Mouse (Mus musculus) lung, postnatal 14 days (tissue): ENCODE data around the gene Maats1.

Experiments
- DNase-seq: peaks from one replicate; pipeline ENCODE4 v3.0.0; 2021

The Maats1 gene

GRCm38 (mm10) chr16:38369992-38370484 lies 28.1 kb upstream of the Maats1 start:
- DNase-seq, result no peak

DNA sequence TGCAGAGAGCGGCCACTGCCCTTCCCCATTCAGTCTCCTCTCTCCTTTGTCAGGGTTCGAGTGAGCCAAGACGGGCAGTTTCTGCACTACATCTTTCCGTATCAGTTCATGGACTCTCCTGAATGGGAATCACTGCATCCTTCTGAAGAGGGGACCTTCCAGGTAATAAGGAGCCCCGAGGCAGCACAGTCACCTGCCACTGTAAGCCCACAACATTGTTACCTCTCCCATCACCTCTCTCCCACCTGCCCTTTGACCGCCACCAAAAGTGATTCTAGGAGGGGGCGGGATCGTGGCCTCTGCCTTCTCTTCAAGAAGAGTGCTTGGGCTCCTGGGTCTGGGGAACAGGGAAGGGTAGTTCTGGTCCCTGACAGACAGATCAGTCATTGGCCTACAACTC lies 27.5 kb upstream of the Maats1 start:
- no peak for DNase-seq

- no peak for DNase-seq
Observed at GRCm38 (mm10) chr16:38369000-38369399, 27.1 kb upstream of the Maats1 start.

DNA sequence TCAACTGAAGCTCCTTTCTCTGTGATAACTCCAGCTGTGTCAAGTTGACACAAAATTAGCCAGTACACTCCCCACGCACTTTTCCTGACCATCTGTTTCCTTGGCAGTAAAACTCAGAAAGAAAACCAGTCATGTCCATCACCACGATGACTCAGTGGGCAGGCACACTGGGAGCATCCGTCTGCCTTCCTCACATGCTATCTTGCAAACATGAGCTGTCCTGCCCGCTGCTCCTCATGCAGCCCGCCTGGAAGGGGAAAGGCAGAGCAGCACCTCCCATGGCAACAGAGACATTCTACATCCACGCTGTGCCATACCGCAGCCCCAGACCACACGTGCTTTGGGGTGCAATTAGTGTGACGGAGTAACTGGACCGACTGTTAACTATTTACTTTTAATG lies 26.4 kb upstream of the Maats1 start:
- no peak for DNase-seq

GRCm38 (mm10) chr16:38366231-38366630 lies 24.3 kb upstream of the Maats1 start:
- DNase-seq, result no peak

DNA sequence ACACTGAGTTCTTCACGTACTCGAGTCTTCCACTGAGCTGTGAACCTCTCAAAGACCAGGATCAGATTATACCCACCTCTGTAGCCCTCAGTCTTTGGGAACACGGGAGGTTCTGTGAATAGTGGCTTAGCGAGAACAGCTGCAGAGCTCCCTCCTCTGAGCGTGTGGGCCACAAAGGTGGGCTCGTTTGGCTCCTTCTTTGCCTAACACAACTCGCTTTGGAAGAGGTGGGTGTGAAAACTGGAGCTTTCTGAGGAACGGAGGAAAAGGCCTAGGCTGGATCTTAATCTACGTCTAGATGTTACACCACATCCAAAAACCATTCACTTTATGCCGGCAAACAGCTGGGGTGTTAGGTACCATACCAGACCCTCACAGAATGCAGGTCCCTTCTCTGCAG lies 23.4 kb upstream of the Maats1 start:
- no peak for DNase-seq

- DNase-seq, result no peak
Observed at GRCm38 (mm10) chr16:38363657-38364056, 21.7 kb upstream of the Maats1 start.

DNA sequence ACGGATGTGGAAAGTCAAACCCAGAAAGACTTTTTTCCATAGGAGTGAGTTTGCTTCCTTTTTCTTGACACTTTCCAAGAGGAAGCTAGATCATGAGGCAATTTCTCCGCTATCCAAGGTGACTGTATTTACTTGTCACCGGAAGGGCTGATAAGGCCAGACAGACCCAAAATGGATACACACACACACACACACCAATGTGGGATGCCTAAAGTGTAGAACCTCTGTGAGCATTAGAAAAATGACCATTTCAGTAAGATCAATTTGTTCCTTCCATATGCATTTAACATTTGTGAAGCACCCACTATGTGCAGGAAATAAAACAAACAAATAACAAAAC lies 21.3 kb upstream of the Maats1 start:
- DNase-seq, result no peak

DNA sequence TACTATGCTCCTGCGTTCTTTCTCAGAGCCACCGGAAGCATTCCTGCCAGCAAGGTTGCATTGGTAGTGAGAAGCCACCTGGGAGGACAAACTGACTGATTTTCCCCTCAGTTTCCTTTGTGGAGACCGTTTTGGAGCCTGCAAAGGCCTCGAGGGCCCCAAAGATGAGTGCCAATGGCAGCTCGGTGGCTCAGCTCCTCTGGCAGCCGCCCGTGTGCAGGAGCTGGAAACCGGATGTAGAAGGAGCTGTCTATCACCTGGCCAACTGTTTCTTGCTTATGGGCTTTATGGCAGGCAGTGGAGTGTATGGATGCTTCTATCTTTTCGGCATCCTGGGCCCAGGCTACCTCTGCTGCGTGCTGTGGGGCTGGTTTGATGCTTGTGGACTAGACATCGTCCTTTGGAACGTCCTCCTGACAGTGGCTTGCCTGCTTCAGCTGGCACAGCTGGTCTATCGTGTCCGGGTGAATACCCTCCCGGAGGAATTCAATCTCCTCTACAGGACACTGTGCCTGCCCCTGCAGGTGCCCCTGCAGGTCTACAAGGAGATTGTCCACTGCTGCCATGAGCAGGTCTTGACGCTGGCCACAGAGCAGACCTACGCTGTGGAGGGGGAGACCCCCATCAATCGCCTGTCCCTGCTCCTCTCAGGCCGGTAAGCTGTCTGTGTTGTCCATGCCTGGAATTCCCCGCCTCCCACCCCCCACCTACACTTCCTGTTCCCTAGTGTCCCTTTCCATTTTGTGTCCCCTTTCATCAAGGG lies 20.7 kb upstream of the Maats1 start:
- DNase-seq, result no peak

- DNase-seq, result no peak
Observed at GRCm38 (mm10) chr16:38361933-38362332, 20.0 kb upstream of the Maats1 start, which contains the start of gene Popdc2. Gene Popdc2 (plus strand): TSS chr16:38362209.

DNA sequence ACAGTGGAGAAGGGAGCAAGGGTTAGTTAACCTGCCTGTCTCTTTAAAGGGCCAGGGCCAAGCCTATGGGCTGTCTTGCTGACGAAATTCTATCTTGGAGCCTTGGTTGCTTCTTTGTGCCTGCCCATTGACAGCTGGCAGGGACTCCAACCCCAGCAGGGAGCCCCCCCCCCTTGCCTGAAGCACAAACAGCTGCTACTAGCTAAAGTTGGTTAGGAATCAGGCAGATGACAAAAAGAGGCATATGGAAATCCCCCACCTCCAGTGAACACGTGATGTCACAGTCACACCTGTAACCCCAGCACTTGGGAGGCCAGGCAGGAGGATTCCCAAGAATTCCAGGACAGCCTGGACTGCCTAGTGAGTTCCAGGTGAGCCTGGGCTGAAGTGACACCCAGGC lies 18.4 kb upstream of the Maats1 start:
- no peak for DNase-seq

- DNase-seq, result no peak
Observed at GRCm38 (mm10) chr16:38359857-38360256, 17.9 kb upstream of the Maats1 start.

GRCm38 (mm10) chr16:38359241-38359640 lies 17.3 kb upstream of the Maats1 start:
- DNase-seq, result no peak

DNA sequence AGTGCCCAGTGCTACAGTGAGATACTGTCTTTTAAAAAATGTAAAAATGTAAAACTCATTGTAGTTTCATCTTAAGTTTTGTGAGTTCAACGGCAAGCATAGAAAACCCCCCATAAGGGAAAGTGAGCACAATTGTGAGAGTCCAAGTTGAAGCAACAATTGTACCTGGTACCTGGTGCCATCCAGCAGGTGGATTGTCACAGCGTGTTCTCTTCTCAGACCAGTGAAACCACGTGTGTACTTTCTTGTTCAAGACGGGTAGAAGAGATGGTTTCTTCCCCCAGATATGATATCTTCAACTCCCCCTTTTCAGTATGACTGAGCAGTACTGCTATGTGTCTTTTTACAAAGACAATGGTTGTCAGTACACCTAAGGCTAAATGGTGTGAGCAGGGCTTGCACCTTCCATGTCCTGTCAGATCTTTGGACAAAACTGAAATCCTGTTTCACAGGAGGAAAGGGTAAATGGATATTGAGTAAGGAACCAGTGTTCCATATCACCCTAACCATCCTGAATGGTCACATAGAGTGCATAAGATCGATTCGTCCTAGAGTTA lies 16.4 kb upstream of the Maats1 start:
- no peak for DNase-seq

DNA sequence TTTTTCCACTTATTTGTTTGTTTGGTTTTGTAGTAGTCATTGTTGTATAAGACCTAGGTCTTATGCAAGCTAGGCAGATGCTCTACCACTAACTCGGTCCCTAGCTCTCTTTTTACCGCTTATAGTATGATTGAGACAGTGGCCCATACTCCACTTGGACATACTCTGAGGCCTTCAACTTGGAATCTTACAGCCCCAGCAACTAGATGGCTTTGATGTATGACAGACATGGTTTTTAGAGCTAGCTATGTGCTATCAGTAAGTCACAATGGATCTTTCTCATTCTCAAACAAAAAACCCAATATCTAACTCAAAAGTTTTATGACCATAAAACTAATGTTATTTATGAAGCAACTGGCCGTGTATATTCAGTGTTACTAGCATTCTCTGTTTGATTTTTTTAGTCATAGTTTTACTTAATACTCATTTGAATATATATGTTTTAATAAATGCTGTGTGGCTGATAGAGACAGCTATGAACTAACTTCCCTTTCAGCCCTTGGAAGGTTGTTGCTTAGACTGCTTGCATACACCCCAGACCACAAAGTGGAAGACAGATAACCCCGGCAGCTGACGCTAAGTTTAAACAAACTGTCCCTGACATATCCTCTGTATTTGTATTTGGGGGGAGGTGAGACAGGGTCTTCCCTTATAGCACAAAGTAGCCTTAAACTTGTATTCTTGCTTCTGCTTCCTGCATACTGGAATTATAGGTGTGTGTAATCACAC lies 12.4 kb upstream of the Maats1 start:
- no peak for DNase-seq

DNA sequence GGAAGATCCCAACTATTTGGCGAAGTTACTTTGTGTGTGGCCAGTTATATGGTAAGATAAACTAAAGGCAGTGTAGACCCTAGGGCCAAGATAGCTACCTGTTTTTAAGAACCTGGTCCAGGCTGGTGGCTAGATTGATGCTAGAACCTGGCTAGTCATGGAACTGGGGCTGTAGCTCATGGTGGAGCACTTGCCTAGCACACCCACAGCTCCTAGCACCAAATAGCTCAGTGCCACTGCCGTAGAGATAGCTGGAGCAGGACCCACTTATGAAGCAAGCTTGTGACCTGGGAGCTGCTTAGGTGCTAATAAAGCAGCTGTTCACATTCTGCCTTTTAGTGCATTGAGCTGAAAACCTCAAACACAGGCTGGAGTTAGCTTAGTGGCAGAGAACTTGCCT lies 11.7 kb upstream of the Maats1 start:
- no peak for DNase-seq

DNA sequence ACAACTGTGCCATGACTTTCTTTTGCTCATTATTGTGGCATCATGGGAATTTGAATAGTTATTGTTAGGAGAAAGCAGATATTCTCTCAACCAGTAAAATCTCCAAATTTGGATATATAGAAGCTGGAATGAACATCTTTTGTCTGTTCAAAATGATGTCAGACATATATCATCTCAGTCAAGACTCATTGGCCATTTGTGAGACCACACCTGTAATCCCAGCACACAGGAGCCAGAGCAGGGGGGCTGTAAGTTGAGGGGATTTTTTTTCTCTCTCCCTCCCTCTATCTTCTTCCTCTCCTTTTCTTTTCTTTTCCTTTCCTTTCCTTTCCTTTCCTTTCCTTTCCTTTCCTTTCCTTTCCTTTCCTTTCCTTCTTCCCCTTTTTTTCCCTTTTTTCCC lies 10.9 kb upstream of the Maats1 start:
- no peak for DNase-seq

DNA sequence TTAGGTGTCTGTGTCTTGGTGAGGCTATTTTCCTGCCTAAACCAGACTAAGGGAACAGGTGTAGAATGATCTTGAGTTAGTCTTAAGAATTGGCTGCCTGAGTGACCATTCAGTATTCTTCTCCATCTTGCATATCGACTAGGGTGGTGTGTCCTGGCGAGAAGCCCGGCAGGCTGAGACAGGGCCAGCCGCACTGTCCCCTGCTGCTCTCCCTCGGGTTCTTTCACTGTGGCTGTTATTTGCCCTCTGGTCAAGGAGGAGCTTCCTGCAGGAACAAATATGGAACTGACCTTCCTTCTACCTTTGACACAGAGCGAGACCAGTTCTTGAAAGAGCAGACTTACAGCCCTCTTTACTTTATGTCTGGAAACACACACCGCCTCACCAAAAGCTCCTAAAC lies 10.1 kb upstream of the Maats1 start:
- DNase-seq, result no peak

DNA sequence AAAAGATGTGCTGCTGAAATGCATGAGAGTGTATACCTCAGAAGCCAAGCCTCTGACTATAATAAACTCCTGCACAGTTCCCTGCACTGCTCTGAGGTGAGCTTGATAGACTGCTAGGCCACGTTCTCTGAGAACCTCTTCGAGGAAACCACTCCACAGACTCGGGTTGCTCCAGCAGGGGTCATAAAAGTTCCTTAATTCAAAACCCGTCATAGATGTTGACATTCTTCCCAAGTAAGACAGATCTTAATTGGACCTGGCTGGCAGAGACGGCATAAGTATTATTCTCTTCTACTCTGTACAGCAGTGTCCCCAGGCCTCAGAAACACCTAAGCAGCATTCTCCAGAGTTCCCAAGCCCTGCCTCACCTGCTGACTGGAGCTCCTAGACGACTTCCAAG lies 9.0 kb upstream of the Maats1 start:
- DNase-seq, result no peak

DNA sequence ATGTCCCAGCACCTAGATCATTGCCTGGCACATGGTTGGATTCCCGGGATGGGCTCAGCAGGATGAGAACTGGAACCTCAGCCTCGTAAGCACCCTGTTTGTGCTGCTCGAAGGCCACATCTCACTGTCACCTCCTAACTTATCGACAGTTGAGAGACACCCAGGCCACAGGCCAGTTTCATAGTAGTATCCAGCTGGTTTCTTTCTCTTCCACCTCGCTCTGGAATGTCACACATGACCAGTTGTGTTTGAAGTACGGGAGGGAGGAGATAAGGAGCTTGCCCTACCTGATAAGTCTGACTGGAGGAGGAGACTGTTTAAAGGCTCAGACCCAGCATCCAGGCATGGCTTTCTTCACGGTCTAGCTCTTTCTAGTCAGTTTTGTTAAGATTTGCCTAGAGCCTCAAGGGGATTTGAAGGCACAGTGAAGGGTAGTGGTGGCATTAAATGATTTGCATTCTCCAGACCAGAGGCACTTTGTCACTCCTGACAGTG lies 8.5 kb upstream of the Maats1 start:
- peak; percentile 51 for DNase-seq

DNA sequence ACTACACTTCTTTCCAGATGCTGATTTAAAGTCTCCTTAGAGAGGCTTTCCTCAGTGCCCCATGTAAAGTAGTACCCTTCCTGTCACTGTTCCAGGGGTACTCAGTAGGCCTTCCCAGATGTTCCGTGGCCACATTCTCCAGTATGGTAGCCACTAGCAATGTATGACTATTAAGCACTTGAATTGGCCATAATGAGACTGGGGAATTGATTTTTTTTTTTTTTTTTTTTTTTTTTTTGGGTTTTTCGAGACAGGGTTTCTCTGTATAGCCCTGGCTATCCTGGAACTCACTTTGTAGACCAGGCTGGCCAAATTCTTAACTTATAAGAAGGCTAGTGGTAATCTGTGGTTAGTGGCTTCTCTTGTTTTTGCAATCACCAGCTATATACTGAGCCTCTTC lies 7.9 kb upstream of the Maats1 start:
- DNase-seq, result no peak

GRCm38 (mm10) chr16:38348217-38348761 lies 6.3 kb upstream of the Maats1 start:
- no peak for DNase-seq

GRCm38 (mm10) chr16:38347588-38347987 lies 5.6 kb upstream of the Maats1 start:
- DNase-seq, result no peak
